Mouse (Mus musculus): Measurements from ENCODE around the gene Sorbs1.

GRCm38 (mm10) chr19:40257396-40257795, 256.2 kb downstream of the Sorbs1 start:
- TF ChIP-seq CTCF (IDR thresholded peaks at IDR 0.05; ENCODE audit: low read depth) (no peak), EP300 (optimal IDR thresholded peaks at IDR 0.05) (no peak)

All from stomach, postnatal 0 days (tissue).